Mouse (Mus musculus) MN1 (cell line): ENCODE data around the gene L3mbtl2.

Source experiments
- DNase-seq: peaks from one replicate; pipeline ENCODE4 v3.0.0-alpha.2; 2016; ENCODE audit warnings: low spot score

Gene L3mbtl2

DNA sequence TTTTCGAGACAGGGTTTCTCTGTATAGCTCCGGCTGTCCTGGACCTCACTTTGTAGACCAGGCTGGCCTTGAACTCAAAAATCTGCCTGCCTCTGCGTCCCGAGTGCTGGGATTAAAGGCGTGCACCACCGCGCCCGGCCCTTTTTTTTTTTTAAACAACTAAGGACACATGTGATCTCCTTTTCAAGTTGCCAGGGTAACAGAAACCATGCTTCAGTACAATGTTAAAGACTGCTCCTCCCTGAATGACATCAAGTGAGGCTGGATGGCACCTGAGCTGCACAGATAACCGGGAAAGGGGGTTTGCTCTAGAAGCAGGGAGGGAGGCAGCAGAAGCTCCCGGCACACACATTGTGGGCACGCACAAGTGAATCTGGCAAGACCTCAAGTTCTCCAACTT lies 45.3 kb downstream of the L3mbtl2 start:
- no peak for DNase-seq

GRCm38 (mm10) chr15:81709686-81710085 lies 46.0 kb downstream of the L3mbtl2 start:
- no peak for DNase-seq

- no peak for DNase-seq
Observed at GRCm38 (mm10) chr15:81710801-81711200, 47.1 kb downstream of the L3mbtl2 start.

DNA sequence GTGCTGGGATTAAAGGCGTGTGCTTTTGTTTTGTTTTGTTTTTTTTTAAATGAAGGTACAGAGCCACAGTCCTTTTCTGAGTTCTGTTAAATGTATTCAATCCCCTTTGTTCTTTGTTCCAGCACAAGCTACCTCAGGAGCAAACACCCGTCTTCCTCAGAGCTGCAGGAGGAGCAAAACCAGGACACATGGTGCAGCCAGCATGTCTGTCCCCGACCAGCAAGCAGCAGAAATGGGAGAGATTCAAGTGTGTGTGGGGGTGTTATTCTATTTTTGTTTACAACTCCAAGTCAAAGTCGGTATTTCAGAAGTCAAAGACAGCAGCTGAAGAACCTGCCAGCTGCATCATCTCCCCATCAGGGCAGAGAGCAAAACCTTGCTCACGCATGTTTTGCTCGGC lies 50.1 kb downstream of the L3mbtl2 start:
- DNase-seq: no peak

DNA sequence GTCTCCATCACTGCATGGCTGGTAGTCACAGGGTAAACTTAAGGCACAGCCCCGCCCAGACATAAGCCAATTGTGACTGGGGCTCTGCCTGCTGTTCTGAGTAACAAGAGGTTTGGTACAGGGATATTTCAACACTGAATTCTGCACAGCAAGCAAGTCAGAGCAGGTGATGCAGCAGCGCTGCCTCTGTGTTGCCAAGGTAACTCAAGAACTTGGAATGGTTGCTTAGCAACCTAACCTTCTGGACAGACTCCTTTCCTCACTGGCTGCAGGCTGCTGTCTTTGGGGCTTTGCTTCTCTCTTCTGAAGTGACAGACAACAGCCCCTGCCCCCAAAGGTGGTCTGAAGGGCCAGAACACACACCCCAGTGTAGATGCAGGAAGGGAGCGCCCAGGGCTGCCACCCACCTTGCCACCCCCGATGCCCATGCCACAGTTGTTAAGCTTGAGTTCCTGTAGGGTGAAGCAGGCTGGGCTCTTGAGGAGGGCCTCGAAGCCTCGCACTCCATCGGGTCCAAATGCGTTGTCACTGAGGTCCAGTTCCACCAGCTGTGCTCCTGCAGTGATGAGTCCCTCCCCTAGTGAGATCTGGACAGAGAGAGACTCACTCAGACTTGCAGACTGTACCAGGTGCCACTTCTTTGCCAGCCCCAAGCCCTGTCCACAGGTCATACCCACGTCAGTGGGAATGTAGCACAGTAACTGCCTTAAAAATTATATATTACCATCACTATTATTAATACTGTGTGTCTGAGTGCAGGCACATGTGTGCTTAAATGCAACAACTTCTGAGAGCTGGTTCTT lies 54.8 kb downstream of the L3mbtl2 start:
- peak; percentile 84 for DNase-seq

- DNase-seq: no peak
Observed at GRCm38 (mm10) chr15:81719139-81719531, 55.4 kb downstream of the L3mbtl2 start.

GRCm38 (mm10) chr15:81722361-81722760 lies 58.7 kb downstream of the L3mbtl2 start:
- no peak for DNase-seq

- DNase-seq: no peak
Observed at GRCm38 (mm10) chr15:81723653-81724052, 60.0 kb downstream of the L3mbtl2 start.

DNA sequence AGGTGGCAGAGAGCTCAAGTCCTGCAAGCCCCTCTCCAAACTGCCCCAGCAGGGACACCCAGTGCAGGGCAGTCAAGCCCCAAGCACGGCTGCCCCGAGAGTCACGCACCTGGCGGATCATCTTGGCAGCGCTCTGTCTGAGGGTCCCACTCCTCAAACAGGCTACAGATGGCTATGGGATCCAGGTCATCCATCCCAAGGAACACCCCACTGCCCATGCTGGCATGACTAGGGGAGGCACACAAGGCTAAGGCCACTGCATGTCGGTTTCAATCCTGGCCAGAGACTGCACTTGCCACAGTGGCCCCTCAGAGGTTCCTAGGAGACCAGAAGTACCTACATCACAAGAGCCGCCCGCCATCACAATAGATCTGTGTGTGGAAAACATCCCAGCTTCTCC lies 62.3 kb downstream of the L3mbtl2 start:
- no peak for DNase-seq

GRCm38 (mm10) chr15:81729241-81729791 lies 65.6 kb downstream of the L3mbtl2 start:
- DNase-seq: peak; percentile 75

GRCm38 (mm10) chr15:81729792-81730635 lies 66.3 kb downstream of the L3mbtl2 start:
- DNase-seq: peak; percentile 100

DNA sequence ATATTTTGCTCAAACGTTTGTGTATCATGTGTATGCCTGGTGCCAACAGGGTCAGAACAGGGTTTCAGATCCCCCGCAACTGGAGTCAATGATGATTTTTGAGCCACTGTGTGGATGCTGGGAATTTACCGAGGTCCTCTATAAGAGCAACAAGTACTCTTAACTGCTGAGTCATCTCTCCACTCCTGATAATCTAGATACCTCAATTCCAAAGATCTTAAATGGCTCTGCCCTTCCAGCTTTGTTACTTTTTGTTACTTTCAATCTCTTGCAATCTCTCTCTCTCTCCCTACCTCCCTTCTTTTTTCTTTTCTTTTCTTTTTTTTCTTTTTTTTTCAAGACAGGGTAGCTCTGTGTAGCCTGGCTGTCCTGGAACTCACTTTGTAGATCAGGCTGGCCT lies 71.4 kb downstream of the L3mbtl2 start:
- no peak for DNase-seq
